7 mouse cellular contexts compared by ENCODE assay signal in genomic region chr9:120502013-120502412, GRCm38 (mm10). TPM values are rescaled to one million over a fixed set of nuclear protein-coding genes. Genes with fewer than 3 reads are reported as not detected.
DNase-seq lines count a peak whose midpoint lies in the region; ATAC-seq lines count a peak whose summit lies in the region.

No protein-coding gene starts in this region.

- peak; percentile 68 for DNase-seq in Muller cell, postnatal 12 days (ENCODE audit: inconsistent ontology term)
- DNase-seq in brain, embryonic 18.5 days (ENCODE audit: low read depth, low spot score): peak; percentile 66
- DNase-seq in forebrain, embryonic 11.5 days (ENCODE audit: low spot score): peak; percentile 91
- peak; percentile 99 for DNase-seq in hindbrain, embryonic 14.5 days (ENCODE audit: low spot score)
- DNase-seq in layer of hippocampus, postnatal 14 days (ENCODE audit: low spot score in 2 of 2): peak; percentile 74 to 88
- peak; percentile 90 for DNase-seq in lung, postnatal 36 days
- peak; percentile 80 for DNase-seq in right cerebral cortex, postnatal 14 days

- H3K9me3 ChIP-seq in forebrain, embryonic 11.5 days (ENCODE audit: control insufficient read depth, low read length): peaks cover 3% of the 10 kb centered on the region; the same call in 1 of the 2 replicates
- H3K9me3 ChIP-seq in hindbrain, embryonic 14.5 days (ENCODE audit: control insufficient read depth, low read length): peaks cover 3% of the 10 kb centered on the region; the same call in 1 of the 2 replicates

- H3K4me1 ChIP-seq in forebrain, embryonic 11.5 days (replicated peaks; ENCODE audit: control insufficient read depth, insufficient read depth, low read length): no peaks in the 10 kb centered on the region
- no peaks in the 10 kb centered on the region for H3K4me1 ChIP-seq in hindbrain, embryonic 14.5 days (replicated peaks; ENCODE audit: control insufficient read depth, insufficient read depth, low read length)

- H3K27ac ChIP-seq in forebrain, embryonic 11.5 days (ENCODE audit: low read depth, low read length): no peak overlapping the region
- no peak overlapping the region for H3K27ac ChIP-seq in hindbrain, embryonic 14.5 days

- H3K36me3 ChIP-seq in forebrain, embryonic 11.5 days (ENCODE audit: control insufficient read depth, insufficient read depth, low read length): no peaks in the 10 kb centered on the region
- 0 out of 2 replicates have a peak, but pooled peaks cover 4% of the 10 kb centered on the region for H3K36me3 ChIP-seq in hindbrain, embryonic 14.5 days (replicated peaks; ENCODE audit: control insufficient read depth, insufficient read depth)

- H3K9ac ChIP-seq in forebrain, embryonic 11.5 days (ENCODE audit: low read length): no peak overlapping the region
- H3K9ac ChIP-seq in hindbrain, embryonic 14.5 days: no peak overlapping the region

- H3K4me2 ChIP-seq in forebrain, embryonic 11.5 days (ENCODE audit: low read depth, low read length, severe bottlenecking): no peak overlapping the region
- no peak overlapping the region for H3K4me2 ChIP-seq in hindbrain, embryonic 14.5 days (replicated peaks)

- H3K27me3 ChIP-seq in forebrain, embryonic 11.5 days (ENCODE audit: control insufficient read depth, insufficient read depth, low read length): no peaks in the 10 kb centered on the region
- no peaks in the 10 kb centered on the region for H3K27me3 ChIP-seq in hindbrain, embryonic 14.5 days (ENCODE audit: control insufficient read depth, insufficient read depth, low read length)

- peak; percentile 62; the same call in 1 of the 2 replicates for ATAC-seq in forebrain, embryonic 11.5 days (replicated peaks; ENCODE audit: low FRiP score)
- ATAC-seq in hindbrain, embryonic 14.5 days (ENCODE audit: low FRiP score): 0 out of 2 replicates have a peak, but pooled peaks have one; percentile 51

- 9% methylated on average over 8 of the region's 8 CpGs for WGBS in forebrain, embryonic 11.5 days
- 11% methylated on average over 8 of the region's 8 CpGs for WGBS in hindbrain, embryonic 14.5 days

- no peak overlapping the region for H3K4me3 ChIP-seq in forebrain, embryonic 11.5 days (ENCODE audit: low read depth, low read length)
- no peak overlapping the region for H3K4me3 ChIP-seq in hindbrain, embryonic 14.5 days (replicated peaks; ENCODE audit: low read length)

RNA-seq across cellular contexts. Expression of gene Eif1b, which starts 10.0 kb away (rescaled TPM):
- polyA plus RNA-seq in forebrain, embryonic 11.5 days (2014; fragmentation: Nextera tagmentation; extraction: Ambion mirVana): 332 and 346 TPM in 2 replicates
- 323 TPM in 2 replicates for polyA plus RNA-seq in hindbrain, embryonic 14.5 days (2014; fragmentation: Nextera tagmentation; extraction: Ambion mirVana)
- total RNA-seq in layer of hippocampus, postnatal 14 days (2021): 100 to 1,000 TPM; 197 to 222 TPM

RNA-seq across cellular contexts. Expression of gene Entpd3, which starts 37.6 kb away (rescaled TPM):
- 0.32 TPM in 1 of 2 replicates, not detected in the other for polyA plus RNA-seq in forebrain, embryonic 11.5 days (2014; fragmentation: Nextera tagmentation; extraction: Ambion mirVana)
- 4.3 and 4.4 TPM in 2 replicates for polyA plus RNA-seq in hindbrain, embryonic 14.5 days (2014; fragmentation: Nextera tagmentation; extraction: Ambion mirVana)
- 1 to 10 TPM; 4.7 to 5.1 TPM for total RNA-seq in layer of hippocampus, postnatal 14 days (2021)
